Mouse (Mus musculus) CD4-positive, CD25-positive, alpha-beta regulatory T cell, adult 2 months (primary cell): ENCODE measurements around the gene B9d1.

Experiments
- DNase-seq: peaks from one replicate; pipeline ENCODE4 v3.0.0-alpha.2; 2012; ENCODE audit warnings: low read depth, low spot score

B9d1 gene

GRCm38 (mm10) chr11:61540642-61541041 lies 35.7 kb downstream of the B9d1 start:
- DNase-seq: no peak

- DNase-seq: no peak
Measured at GRCm38 (mm10) chr11:61541106-61541505, 36.2 kb downstream of the B9d1 start.

GRCm38 (mm10) chr11:61545586-61545985 lies 40.6 kb downstream of the B9d1 start:
- DNase-seq: no peak

- DNase-seq: no peak
Measured at GRCm38 (mm10) chr11:61546452-61546851, 41.5 kb downstream of the B9d1 start.

GRCm38 (mm10) chr11:61547710-61548109 lies 42.8 kb downstream of the B9d1 start:
- no peak for DNase-seq

GRCm38 (mm10) chr11:61550631-61551030 lies 45.7 kb downstream of the B9d1 start:
- no peak for DNase-seq

- DNase-seq: no peak
Measured at GRCm38 (mm10) chr11:61553015-61553754, 48.2 kb downstream of the B9d1 start.

- no peak for DNase-seq
Measured at GRCm38 (mm10) chr11:61559572-61559971, 54.6 kb downstream of the B9d1 start.

- no peak for DNase-seq
Measured at GRCm38 (mm10) chr11:61562421-61562820, 57.5 kb downstream of the B9d1 start.
